Mouse (Mus musculus): ENCODE data around the gene Gcm2.

Gene Gcm2

DNA sequence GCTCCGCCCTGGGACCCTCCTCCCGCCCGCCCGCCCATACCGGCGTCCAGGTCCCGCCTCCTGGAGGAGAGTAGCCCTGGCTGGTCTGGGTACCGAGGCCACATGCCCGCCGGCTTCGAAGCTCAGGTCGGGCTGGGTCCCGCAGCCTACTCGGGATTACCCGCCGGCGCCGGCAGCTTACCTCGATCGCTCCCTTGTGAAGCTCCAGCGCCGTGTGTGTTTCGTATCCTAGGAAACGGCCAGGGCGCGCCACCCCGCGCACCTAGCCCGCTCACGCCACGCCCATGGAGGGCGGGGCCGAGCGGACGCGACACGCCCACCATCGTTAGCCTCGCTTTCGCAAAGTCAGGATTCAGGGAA, 31.4 kb downstream of the Gcm2 start, which contains the start of gene Mak:
TSS of gene Mak (minus strand) at position 286 of the 360 bp plus-strand sequence.
- peak; percentile 51 to 68 for DNase-seq

DNA sequence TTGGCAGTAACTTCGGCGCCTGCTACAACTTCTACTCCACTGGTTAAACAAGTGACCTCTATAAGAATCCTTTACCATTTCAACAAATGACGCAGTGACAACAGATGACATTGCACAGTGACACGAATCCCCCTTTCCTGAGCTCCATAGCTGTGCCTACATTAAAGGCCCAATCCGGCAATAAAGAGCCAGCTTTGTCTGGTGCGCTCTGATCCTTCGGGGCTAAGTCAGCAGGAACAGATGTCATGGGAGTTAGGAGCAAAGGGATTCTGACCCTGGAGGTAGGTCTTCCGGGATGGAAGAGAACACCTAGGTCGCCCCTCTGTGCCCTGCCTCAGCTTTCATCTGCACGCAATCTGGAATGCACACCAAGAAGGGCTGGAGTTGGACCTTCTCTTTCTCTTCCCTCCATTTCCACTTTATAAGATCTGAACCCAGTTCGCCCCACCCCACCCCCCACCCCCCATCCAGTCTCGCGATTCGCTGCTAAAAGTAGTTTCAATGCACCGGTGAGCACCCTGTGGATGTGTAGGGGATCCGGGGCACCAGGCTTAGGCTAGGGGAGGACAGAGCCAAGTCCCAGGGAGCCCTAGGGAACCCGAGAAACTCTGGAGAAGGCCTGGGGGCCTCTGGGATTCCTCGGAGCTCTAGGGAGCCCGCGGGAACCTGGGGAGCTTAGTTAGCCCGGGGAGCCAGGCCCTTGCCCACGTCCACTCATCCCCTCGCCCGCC, 32.0 kb downstream of the Gcm2 start:
- no peak for DNase-seq

DNA sequence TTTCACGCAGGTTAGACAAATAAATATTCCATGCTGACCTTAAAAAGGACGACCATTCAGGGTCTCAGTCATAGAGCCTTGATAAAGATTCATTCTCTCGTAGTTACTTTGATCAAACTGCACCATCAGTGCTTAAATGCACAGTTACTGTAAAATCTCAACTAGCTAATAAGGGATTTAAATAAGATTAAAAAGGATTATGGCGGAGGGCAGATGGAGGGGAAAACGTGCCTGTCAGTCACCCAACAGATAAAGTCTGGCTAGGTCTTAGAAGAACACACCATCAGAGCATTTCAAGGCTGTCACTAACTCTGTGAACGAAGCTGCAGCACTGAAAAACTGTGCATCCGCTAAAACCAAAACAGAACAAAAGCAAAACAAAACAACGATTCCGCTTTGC, 32.9 kb downstream of the Gcm2 start:
- DNase-seq = no peak

DNA sequence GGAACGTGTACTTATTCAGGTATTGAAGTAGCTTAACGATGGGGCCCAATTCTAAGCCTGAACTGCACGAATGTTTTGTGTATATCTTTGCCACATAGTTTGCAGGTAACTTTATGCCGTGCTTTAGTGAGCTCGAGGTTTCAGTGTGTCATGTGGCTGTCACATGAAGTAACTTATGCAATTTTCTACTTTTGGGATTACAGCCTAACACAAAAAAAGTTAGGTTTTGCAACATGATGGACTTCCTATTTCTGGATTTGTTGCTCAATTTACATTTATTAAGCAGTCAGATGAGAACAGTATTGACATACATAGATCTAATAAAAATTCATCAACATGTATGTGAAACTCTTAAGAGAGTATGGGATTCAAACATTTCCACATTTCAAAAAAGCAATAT, 37.0 kb downstream of the Gcm2 start:
- no peak for DNase-seq

DNA sequence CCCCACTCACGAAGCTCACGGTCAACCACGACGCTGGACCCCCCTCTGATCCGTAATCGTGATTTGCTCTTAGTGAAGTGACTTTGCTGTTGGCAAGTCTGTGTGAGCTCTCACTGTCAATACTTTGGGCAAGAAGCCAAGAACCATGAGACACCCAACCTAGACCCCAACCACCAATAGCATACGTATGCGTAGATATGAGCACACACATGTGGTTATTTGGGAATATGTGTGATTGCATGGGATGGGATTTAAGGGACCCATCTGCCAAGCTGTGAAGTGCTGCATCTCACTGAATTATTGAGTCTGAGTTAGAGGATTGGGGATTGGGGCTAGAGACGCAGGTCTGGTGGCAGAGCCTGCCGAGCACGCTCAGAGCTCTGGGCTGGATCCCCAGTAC, 39.2 kb downstream of the Gcm2 start:
- no peak for DNase-seq

DNA sequence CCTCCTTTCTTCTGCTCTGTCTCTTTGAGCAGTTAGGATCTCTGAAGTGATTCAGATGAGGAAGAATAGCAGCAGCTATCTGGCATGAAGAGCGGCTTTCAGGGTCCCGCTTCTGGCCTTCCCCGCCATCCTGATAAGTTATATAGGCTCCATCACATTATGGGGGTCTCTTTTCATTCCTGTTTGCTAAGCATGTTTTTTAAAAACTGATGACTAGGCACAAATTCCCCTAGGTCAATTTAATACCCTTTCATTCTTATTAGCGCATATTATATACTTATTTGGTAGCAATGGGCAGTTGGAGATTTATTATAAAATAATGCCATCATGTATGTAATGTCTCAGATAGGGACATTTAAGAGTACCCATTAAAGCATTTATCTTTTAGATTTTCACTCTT, 43.2 kb downstream of the Gcm2 start:
- no peak for DNase-seq

DNA sequence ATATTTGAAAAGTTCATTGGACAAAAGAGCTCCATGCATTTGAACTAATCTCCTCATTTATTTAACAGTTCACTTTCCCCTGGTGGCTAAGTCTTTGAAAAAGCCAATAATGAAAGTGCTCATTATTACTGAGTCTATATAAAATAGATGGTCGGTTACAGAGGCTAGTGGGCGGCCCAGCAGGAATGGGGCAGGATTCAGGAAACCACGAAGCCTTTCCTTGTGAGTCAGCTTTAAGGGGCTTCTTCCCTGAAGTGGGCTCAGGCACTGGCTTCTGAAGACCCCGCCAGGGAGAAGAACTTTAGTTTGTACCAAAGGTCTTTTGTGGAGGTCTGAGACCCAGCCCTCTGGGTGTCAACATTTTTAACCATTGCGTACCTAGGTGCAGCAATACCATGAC, 58.9 kb downstream of the Gcm2 start:
- DNase-seq = no peak
